Mouse (Mus musculus) forebrain, embryonic 13.5 days (tissue): ENCODE measurements around the gene Tada3. TPM values are rescaled to one million over a fixed set of nuclear protein-coding genes. Genes with fewer than 3 reads are reported as not detected.
A peak's percentile ranks its signal among the peaks of the same experiment; 100 is the strongest.

ENCODE experiments used
- ATAC-seq: fragments of 200-750 bp; cut with Nextera tagmentation; 2 replicates; pipeline ENCODE4 v1.8.0; 2017
- H3K27ac ChIP-seq: fragments of 300-500 bp; sonication (generic); 2 replicates; pipeline ENCODE4 v1.5.1; 2015; ENCODE audit warnings: inconsistent platforms, mild to moderate bottlenecking, moderate library complexity
- H3K27me3 ChIP-seq: fragments of 300-500 bp; sonication (generic); 2 replicates; pipeline ENCODE4 v1.6.1; 2015; ENCODE audit warnings: mild to moderate bottlenecking, inconsistent platforms
- H3K36me3 ChIP-seq: fragments of 300-500 bp; sonication (generic); 2 replicates; pipeline ENCODE4 v1.6.1; 2015; ENCODE audit warnings: mild to moderate bottlenecking, inconsistent platforms; ENCODE audit not compliant: poor library complexity, severe bottlenecking
- H3K4me1 ChIP-seq: fragments of 300-500 bp; sonication (generic); 2 replicates; pipeline ENCODE4 v1.6.1; 2015; ENCODE audit warnings: inconsistent platforms
- H3K4me2 ChIP-seq: fragments of 300-500 bp; sonication (generic); 2 replicates; pipeline ENCODE4 v1.6.1; 2015; ENCODE audit warnings: inconsistent platforms, mild to moderate bottlenecking, moderate library complexity
- H3K4me3 ChIP-seq: fragments of 300-500 bp; sonication (generic); 2 replicates; pipeline ENCODE4 v1.5.1; 2015; ENCODE audit warnings: mild to moderate bottlenecking, inconsistent platforms
- H3K9ac ChIP-seq: fragments of 300-500 bp; sonication (generic); 2 replicates; pipeline ENCODE4 v1.6.1; 2015; ENCODE audit warnings: mild to moderate bottlenecking, inconsistent platforms
- H3K9me3 ChIP-seq: fragments of 300-500 bp; sonication (generic); replicated peaks from 2 replicates; pipeline ENCODE4 v1.6.1; 2016; ENCODE audit warnings: inconsistent platforms
- WGBS: fragments of 180-500 bp; shearing (Covaris S2); methylation state at CpG from one replicate; pipeline ENCODE4 v1.1.7; 2015; 5-methylcytosine and 5-hydroxymethylcytosine counted together
- polyA plus RNA-seq: library from polyadenylated mRNA; unstranded; fragments of >200 nt; fragmentation: Nextera tagmentation; extraction: Ambion mirVana; gene quantifications from 2 replicates; pipeline ENCODE4 v1.2.1, GENCODE M21; 2015

The Tada3 gene
- polyA plus RNA-seq, 1 experiment from 2014 or later: 65.4 TPM

DNA sequence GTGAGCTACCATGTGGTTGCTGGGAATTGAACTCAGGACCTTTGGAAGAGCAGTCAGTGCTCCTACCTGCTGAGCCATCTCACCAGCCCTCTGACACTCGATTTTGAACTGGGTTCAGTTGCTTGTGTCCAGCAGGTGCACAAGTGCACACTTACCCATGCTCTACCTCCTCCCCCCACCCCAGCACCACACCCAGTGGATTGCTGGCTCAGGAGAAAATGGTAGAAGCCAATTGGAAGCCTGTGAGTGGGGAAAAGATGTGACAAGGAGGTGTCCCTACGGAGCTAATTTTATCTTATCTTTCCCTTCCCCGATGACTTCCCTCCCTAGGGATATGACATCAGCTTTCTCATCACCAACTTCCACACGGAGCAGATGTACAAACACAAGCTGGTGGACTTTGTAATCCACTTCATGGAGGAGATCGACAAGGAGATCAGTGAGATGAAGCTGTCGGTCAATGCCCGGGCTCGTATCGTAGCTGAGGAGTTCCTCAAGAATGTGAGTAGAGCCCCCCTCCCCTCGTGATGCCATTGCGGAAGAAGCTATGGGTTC is 7.6 kb upstream of the Tada3 start:
- H3K27ac ChIP-seq: no peak overlapping the region
- H3K4me3 ChIP-seq: no peak overlapping the region

DNA sequence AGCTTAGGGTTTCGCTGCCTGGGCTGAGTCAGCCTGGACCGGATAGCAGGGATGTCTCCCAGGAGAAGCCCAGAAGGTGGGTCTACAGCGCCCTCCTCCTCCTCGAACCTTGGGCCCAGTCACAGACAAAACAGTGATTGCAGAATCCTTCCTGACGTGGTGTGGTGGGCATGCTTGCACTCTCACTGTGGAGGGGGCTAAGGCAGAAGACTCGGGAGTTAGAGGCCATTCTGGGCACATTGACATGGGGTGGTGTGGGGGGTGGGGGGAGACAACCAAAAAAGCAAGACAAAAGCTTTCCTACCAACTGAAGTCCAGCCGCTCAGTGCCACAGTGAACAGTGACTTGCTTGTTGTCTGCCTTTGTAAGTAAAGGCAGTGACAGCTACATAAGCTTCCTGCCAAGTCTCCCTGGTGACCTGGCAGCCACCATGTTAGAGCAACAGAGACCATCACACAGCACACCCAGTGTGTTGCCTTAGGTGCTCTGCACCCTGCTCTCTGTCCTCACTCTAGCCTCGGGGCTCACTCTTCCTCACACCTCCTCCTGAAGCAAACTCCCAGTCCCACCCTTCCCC is 6.8 kb upstream of the Tada3 start:
- H3K4me3 ChIP-seq: no peak overlapping the region
- H3K27me3 ChIP-seq: no peaks in the 10 kb centered on the region
- peaks cover 90% of the 10 kb centered on the region for H3K36me3 ChIP-seq
- WGBS: 92% methylated on average over 8 of the region's 8 CpGs
- H3K27ac ChIP-seq: no peak overlapping the region
- H3K9ac ChIP-seq: no peak overlapping the region
- ATAC-seq: no peak
- no peaks in the 10 kb centered on the region for H3K9me3 ChIP-seq
- no peak overlapping the region for H3K4me2 ChIP-seq
- peaks cover 1% of the 10 kb centered on the region for H3K4me1 ChIP-seq

More for the DNA sequence above, 7.6 kb upstream of the Tada3 start:
- Histone ChIP-seq H3K4me1 (no peaks in the 10 kb centered on the region), H3K36me3 (peaks cover 98% of the 10 kb centered on the region), H3K4me2 (no peak overlapping the region), H3K9me3 (no peaks in the 10 kb centered on the region), H3K27me3 (no peaks in the 10 kb centered on the region), H3K9ac (no peak overlapping the region)
- no peak for ATAC-seq
- WGBS: 93% methylated on average over 11 of the region's 11 CpGs

GRCm38 (mm10) chr6:113380480-113380879 is 2.8 kb upstream of the Tada3 start:
- H3K9ac ChIP-seq: no peak overlapping the region
- H3K27ac ChIP-seq: no peak overlapping the region
- peaks cover 56% of the 10 kb centered on the region for H3K36me3 ChIP-seq
- no peaks in the 10 kb centered on the region for H3K9me3 ChIP-seq
- H3K4me2 ChIP-seq: no peak overlapping the region
- H3K4me3 ChIP-seq: no peak overlapping the region
- ATAC-seq: no peak
- WGBS: 94% methylated on average over 11 of the region's 11 CpGs
- H3K27me3 ChIP-seq: no peaks in the 10 kb centered on the region
- peaks cover 24% of the 10 kb centered on the region for H3K4me1 ChIP-seq

DNA sequence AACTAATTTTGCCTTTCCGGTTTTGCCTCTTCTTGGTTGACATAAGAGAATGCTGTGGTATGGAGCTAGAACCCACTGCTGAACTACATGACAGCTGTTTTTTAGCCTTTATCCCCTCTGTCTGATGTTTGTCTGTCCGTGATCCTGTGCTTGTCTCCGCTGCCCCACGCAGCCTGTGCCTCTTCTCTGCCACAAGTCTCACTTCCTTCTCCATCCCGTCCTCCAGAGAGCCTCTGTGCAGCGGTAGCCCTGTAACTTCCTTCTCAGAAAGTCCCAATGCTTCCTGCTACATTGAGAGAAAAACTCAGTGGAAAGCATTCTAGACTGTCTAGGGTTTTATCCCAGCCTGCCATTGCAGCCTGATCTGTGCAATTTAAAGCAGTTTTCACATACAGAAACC is 1.6 kb upstream of the Tada3 start:
- WGBS: 90% methylated on average over 6 of the region's 6 CpGs
- no peaks in the 10 kb centered on the region for H3K9me3 ChIP-seq
- peaks cover 24% of the 10 kb centered on the region for H3K4me1 ChIP-seq
- peaks cover 56% of the 10 kb centered on the region for H3K36me3 ChIP-seq
- H3K4me2 ChIP-seq: peak overlapping the region; percentile 99
- H3K27ac ChIP-seq: no peak overlapping the region
- H3K9ac ChIP-seq: no peak overlapping the region
- no peaks in the 10 kb centered on the region for H3K27me3 ChIP-seq
- H3K4me3 ChIP-seq: peak overlapping the region; percentile 99
- no peak for ATAC-seq

DNA sequence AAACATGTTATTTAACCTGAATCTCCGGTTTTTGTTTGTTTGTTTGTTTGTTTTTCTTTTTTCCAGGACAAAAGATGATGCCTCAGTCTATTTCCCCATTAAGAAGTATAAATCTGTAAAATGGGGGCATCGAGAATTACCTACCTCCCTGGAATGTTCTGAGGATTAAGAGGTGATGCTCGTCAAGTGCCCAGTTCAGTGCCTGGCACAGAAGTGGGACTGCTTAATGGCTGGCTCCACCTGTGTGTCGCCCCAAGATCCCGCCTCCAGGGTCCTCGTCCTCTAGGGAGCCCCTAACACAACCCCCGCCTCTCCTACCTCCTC is 549 bp downstream of the Tada3 start:
- Histone ChIP-seq H3K4me1 (peaks cover 24% of the 10 kb centered on the region), H3K27me3 (no peaks in the 10 kb centered on the region), H3K27ac (peak overlapping the region; percentile 93), H3K4me2 (peak overlapping the region; percentile 99), H3K9ac (peak overlapping the region; percentile 98), H3K9me3 (no peaks in the 10 kb centered on the region), H3K36me3 (peaks cover 57% of the 10 kb centered on the region), H3K4me3 (peak overlapping the region; percentile 99)
- 9% methylated on average over 7 of the region's 7 CpGs for WGBS
- no peak for ATAC-seq

DNA sequence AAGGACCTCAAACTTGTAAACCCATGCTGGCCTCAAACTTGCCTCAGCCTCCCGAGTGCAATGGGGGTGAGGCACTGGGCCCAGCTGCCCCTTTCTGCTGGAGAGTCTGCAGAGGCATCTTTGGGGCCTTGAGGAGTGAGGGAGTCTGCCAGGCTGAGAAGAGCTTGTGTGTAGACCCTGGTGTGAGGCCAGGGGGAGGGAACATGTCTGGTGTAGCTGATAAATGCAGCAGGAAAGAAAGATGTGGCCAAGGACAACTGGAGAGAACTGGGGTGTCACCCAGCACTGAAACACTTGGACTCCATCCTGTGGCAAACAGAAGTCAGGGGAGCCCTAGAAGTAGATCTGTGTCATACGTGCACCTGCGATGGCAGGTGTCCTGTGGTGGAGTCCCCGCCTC is 4.2 kb downstream of the Tada3 start:
- WGBS: 96% methylated on average over 4 of the region's 4 CpGs
- H3K36me3 ChIP-seq: peaks cover 75% of the 10 kb centered on the region
- H3K9me3 ChIP-seq: no peaks in the 10 kb centered on the region
- no peak overlapping the region for H3K4me3 ChIP-seq
- H3K4me2 ChIP-seq: no peak overlapping the region
- H3K4me1 ChIP-seq: peaks cover 13% of the 10 kb centered on the region
- no peak for ATAC-seq
- no peaks in the 10 kb centered on the region for H3K27me3 ChIP-seq
- 0 out of 2 replicates have a peak overlapping the region, but pooled peaks have one; percentile 5 for H3K9ac ChIP-seq
- no peak overlapping the region for H3K27ac ChIP-seq

DNA sequence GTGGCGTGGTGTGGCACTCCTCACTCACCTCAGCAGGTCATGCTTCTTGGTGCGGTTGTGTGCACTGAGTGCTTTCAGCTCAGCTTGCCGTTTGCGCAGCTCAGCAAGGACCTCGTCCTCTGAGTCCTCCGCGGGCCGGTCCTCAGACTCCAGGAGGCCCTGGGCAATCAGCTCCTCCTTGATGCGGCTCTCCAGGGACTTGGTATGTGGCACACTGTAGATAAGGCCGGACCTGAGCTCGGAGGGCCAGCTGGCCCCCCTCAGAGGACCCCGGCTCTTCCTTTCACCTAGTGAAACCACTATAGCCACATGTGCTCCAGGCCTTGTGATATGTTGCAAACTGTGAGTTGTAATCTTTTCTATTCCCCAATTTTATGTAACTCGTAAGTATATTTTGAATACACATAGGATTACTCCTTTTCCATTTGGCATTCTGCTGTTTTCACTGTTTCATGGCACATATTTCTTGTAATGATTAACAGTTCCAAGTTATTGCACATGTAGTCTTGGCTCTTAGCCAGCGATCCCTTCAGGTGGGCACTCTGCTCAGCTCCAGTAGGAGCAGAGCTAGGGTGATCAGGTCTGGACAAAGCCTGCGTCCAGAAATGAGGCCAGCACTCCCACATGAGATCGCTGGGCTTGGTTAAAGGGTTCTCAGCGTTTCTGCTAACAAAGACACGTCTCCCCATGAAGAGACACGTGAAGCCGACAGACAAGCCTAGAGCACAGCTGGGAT is 7.3 kb downstream of the Tada3 start:
- H3K27me3 ChIP-seq: no peaks in the 10 kb centered on the region
- WGBS: 95% methylated on average over 20 of the region's 20 CpGs
- H3K4me2 ChIP-seq: no peak overlapping the region
- no peaks in the 10 kb centered on the region for H3K9me3 ChIP-seq
- H3K9ac ChIP-seq: no peak overlapping the region
- H3K27ac ChIP-seq: no peak overlapping the region
- H3K36me3 ChIP-seq: peaks cover 90% of the 10 kb centered on the region
- no peaks in the 10 kb centered on the region for H3K4me1 ChIP-seq
- no peak overlapping the region for H3K4me3 ChIP-seq
- ATAC-seq: no peak

DNA sequence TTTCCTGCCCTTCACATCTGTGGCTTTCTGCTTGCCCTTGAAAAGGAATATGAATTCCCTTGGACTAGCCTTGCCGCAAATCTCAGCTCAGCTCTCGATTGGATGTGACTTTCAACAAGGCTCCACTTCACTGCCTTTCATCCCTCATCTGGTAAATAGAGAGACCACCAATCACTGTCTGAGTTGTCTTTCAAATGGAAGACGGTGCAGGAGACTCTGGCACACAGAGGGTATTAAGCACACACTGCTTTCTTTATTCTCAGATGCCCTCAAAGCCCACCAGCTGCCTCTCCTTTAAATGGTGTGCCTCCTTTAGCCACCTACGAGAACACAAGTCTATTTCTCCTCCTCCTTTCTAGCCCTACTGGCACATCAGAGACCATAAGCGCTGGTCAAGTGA is 9.1 kb downstream of the Tada3 start:
- no peak overlapping the region for H3K4me3 ChIP-seq
- H3K9me3 ChIP-seq: no peaks in the 10 kb centered on the region
- no peaks in the 10 kb centered on the region for H3K27me3 ChIP-seq
- no peak overlapping the region for H3K4me2 ChIP-seq
- 74% methylated on average over 5 of the region's 5 CpGs for WGBS
- ATAC-seq: no peak
- H3K9ac ChIP-seq: no peak overlapping the region
- H3K36me3 ChIP-seq: peaks cover 72% of the 10 kb centered on the region
- H3K27ac ChIP-seq: no peak overlapping the region
- H3K4me1 ChIP-seq: no peaks in the 10 kb centered on the region

- no peak for ATAC-seq
- H3K27ac ChIP-seq: no peak overlapping the region
These were observed 9.6 kb downstream of the Tada3 start for GRCm38 (mm10) chr6:113368124-113368523.

DNA sequence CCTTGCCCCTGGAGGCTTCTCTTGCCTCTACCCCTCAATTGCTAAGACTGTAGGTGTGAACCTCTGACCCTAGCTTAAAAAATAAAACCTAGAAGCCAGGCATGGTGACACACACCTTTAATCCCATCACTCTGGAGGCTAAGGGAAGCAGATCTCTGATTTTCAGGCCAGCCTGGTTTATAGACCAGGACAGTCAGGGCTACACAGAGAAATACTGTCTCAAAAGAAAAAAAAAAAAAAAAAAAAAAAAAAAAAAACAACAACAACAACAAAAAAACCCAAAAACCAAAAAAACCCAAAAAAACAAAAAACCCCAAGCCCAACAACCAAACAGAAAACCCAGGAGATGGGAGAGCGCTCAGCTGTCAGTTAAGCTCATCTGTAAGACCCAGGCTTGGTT is 10.1 kb downstream of the Tada3 start:
- Histone ChIP-seq H3K27ac (no peak overlapping the region), H3K9ac (no peak overlapping the region), H3K4me2 (no peak overlapping the region), H3K4me3 (no peak overlapping the region), H3K27me3 (no peaks in the 10 kb centered on the region), H3K4me1 (no peaks in the 10 kb centered on the region), H3K9me3 (no peaks in the 10 kb centered on the region), H3K36me3 (peaks cover 62% of the 10 kb centered on the region)
- WGBS: 90% methylated on average over 1 of the region's 1 CpGs
- ATAC-seq: no peak

More at GRCm38 (mm10) chr6:113368124-113368523, 9.6 kb downstream of the Tada3 start:
- H3K36me3 ChIP-seq: peaks cover 68% of the 10 kb centered on the region
- H3K27me3 ChIP-seq: no peaks in the 10 kb centered on the region
- WGBS: 92% methylated on average over 7 of the region's 7 CpGs
- no peak overlapping the region for H3K4me2 ChIP-seq
- H3K9ac ChIP-seq: no peak overlapping the region
- H3K4me1 ChIP-seq: no peaks in the 10 kb centered on the region
- no peak overlapping the region for H3K4me3 ChIP-seq
- H3K9me3 ChIP-seq: no peaks in the 10 kb centered on the region

DNA sequence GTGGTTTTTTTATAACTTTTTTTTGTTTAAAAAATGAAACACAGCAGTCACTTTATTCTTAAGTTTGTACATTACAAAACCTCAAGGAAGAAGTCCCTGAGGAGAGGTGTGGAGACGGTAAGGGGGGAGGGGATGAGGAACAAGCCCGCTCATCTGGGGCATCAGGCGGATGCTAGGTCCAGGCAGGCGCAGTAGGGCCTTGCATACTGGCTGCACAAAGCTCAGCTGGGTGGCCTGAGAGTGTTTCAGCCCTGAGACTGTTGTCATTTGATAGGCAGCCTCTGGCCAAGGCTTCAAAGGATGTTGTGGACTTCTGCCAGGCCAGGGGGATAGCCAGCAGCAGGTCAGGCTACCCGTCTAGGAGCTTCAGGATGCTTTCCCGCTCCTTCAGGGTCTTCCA is 11.0 kb downstream of the Tada3 start:
- H3K36me3 ChIP-seq: peaks cover 53% of the 10 kb centered on the region
- WGBS: 94% methylated on average over 6 of the region's 6 CpGs
- no peak overlapping the region for H3K4me3 ChIP-seq
- no peaks in the 10 kb centered on the region for H3K27me3 ChIP-seq
- no peak overlapping the region for H3K4me2 ChIP-seq
- H3K27ac ChIP-seq: no peak overlapping the region
- H3K4me1 ChIP-seq: no peaks in the 10 kb centered on the region
- ATAC-seq: no peak
- no peaks in the 10 kb centered on the region for H3K9me3 ChIP-seq
- H3K9ac ChIP-seq: no peak overlapping the region

DNA sequence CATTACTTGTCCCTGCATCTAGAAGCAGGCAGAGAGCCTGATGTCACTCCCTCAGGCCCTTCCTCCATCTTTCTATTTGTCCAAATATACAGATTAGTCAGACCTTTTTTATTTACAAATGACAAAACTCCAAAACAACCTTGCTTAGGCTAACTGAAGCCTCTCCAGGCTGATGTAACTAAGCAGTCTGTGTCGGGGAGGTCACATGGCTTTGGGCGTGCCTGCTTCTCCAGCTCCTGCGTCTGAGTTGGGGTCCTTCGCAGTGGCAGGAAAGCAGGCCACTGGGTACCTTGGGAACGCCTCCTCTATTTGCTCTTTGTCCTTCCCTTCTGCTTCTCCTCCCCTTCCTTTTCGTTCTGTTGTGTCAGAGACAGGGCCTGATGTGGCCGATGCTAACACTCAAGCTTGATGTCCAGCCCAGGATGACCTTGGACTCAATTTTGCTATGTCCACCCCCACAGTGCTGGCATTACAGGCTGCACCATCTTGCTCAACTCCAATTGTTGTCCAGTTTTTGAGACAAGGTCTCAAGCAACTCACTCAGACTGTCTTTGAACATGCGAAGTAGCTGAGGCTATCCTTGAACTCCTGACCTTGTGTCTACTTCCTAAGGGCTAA is 13.1 kb downstream of the Tada3 start:
- ATAC-seq: no peak
- Histone ChIP-seq H3K9ac (no peak overlapping the region), H3K36me3 (peaks cover 33% of the 10 kb centered on the region), H3K27ac (no peak overlapping the region), H3K9me3 (no peaks in the 10 kb centered on the region), H3K4me3 (no peak overlapping the region), H3K4me2 (no peak overlapping the region), H3K27me3 (no peaks in the 10 kb centered on the region), H3K4me1 (no peaks in the 10 kb centered on the region)
- WGBS: 72% methylated on average over 8 of the region's 8 CpGs
